In the genomic region with DNA sequence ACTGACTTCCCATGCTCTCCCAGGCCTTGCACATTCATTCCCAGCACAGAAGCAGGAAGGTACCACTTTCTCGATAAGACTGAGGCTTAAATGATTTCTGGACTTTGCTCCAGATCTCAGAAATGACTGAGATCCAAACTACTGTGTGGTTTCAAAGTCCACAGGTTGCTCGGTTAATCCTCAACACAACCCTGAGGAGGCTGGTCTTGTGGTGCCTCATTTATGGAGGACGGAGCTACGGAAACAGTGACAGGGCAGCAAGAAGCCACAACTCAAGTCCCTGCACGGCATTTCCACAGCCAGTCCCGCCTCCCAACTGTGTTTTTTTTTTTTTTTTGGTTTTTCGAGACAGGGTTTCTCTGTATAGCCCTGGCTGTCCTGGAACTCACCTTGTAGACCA, we compare ENCODE assay signal across 29 mouse cellular contexts. TPM values are rescaled to one million over a fixed set of nuclear protein-coding genes. Genes with fewer than 3 reads are reported as not detected.
DNase-seq lines count a peak whose midpoint lies in the region; ATAC-seq lines count a peak whose summit lies in the region.
"Had no signal": no experiment of that assay in that cellular context is flagged by ENCODE, and none has a peak within 500 bp of the region (broad histone marks: within the 10 kb centered on the region; RNA-seq: fewer than 3 reads in every experiment).

No protein-coding gene starts in this region.

- H3K9ac ChIP-seq in intestine, embryonic 14.5 days (ENCODE audit: low read length), result no peak overlapping the region
- H3K9ac ChIP-seq: forebrain, embryonic 12.5 days; hindbrain, embryonic 12.5 days; midbrain, embryonic 12.5 days had no signal

- H3K36me3 ChIP-seq in intestine, embryonic 14.5 days (ENCODE audit: control insufficient read depth, insufficient read depth, low read length), result no peaks in the 10 kb centered on the region
- H3K36me3 ChIP-seq: forebrain, embryonic 12.5 days; G1E; hindbrain, embryonic 12.5 days; midbrain, embryonic 12.5 days had no signal

- H3K4me2 ChIP-seq in intestine, embryonic 14.5 days (ENCODE audit: low read length), result no peak overlapping the region
- H3K4me2 ChIP-seq: forebrain, embryonic 12.5 days; hindbrain, embryonic 12.5 days; liver, embryonic 11.5 days; midbrain, embryonic 12.5 days had no signal

- H3K4me1 ChIP-seq in intestine, embryonic 14.5 days (replicated peaks; ENCODE audit: control insufficient read depth, insufficient read depth, low read length), result peaks cover 5% of the 10 kb centered on the region; the same call in 1 of the 2 replicates
- H3K4me1 ChIP-seq: forebrain, embryonic 12.5 days; midbrain, embryonic 12.5 days had no signal

- H3K27me3 ChIP-seq in intestine, embryonic 14.5 days (replicated peaks; ENCODE audit: control insufficient read depth, insufficient read depth, low read length), result no peaks in the 10 kb centered on the region
- H3K27me3 ChIP-seq: forebrain, embryonic 12.5 days; hindbrain, embryonic 12.5 days; midbrain, embryonic 12.5 days; Patski had no signal

- WGBS in intestine, embryonic 14.5 days, result 61% methylated on average over 7 of the region's 7 CpGs

- no peak overlapping the region for H3K27ac ChIP-seq in intestine, embryonic 14.5 days (ENCODE audit: low read depth)
- H3K27ac ChIP-seq: forebrain, embryonic 12.5 days; hindbrain, embryonic 12.5 days; midbrain, embryonic 12.5 days had no signal

- H3K9me3 ChIP-seq in intestine, embryonic 14.5 days (ENCODE audit: control insufficient read depth, low read length), result no peaks in the 10 kb centered on the region
- H3K9me3 ChIP-seq: forebrain, embryonic 12.5 days; G1E; hindbrain, embryonic 12.5 days; midbrain, embryonic 12.5 days had no signal

- DNase-seq in kidney, adult 8-10 months, result peak; percentile 58 to 73
- no peak for DNase-seq in kidney, postnatal 10 days
- DNase-seq in intestine, embryonic 14.5 days (ENCODE audit: low spot score), result no peak
- peak; percentile 49 to 67 for DNase-seq in kidney, postnatal 36 days
- DNase-seq in yolk sac, embryonic 10.5 days (ENCODE audit: low spot score), result peak; percentile 51
- DNase-seq in adrenal gland, postnatal 36 days, result no peak
- no peak for DNase-seq in frontal cortex, postnatal 10 days (ENCODE audit: low spot score in 2 of 2)
- DNase-seq: adrenal gland, adult 2 months; cerebellum, adult 11-12 months; cerebellum, postnatal 14 days; layer of hippocampus, postnatal 36 days; lung, adult 18-20 months; lung, postnatal 10 days; thymus, adult 18-20 months; thymus, postnatal 36 days had no signal

- peak; percentile 74; the same call in 1 of the 2 replicates for ATAC-seq in intestine, embryonic 14.5 days (replicated peaks; ENCODE audit: low FRiP score, low TSS enrichment, low read depth)
- ATAC-seq: Patski had no signal

- no peak overlapping the region for H3K4me3 ChIP-seq in intestine, embryonic 14.5 days (ENCODE audit: low read depth, low read length)
- H3K4me3 ChIP-seq: forebrain, embryonic 12.5 days; hindbrain, embryonic 12.5 days; midbrain, embryonic 12.5 days had no signal

RNA-seq across cellular contexts. Expression of a gene that starts 43.2 kb away (rescaled TPM):
- not detected in 2 replicates for polyA plus RNA-seq in intestine, embryonic 14.5 days (2014; fragmentation: Nextera tagmentation; extraction: Ambion mirVana)
- total RNA-seq in adrenal gland, postnatal 36 days (2021), result under 1 TPM in 1 of 2 experiments, not detected in 1; 0.40 TPM
- total RNA-seq: G1E; gastrocnemius, adult 18-20 months; heart, adult 8-10 months; heart, postnatal 25 days; layer of hippocampus, adult 8-10 months; layer of hippocampus, postnatal 36 days; left cerebral cortex, postnatal 10 days; megakaryocyte progenitor cell, adult 5-6 weeks had no signal
- polyA plus RNA-seq: forebrain, embryonic 12.5 days; G1E; limb, embryonic 11.5 days; liver, embryonic 11.5 days; midbrain, embryonic 12.5 days; neural tube, embryonic 11.5 days had no signal

RNA-seq across cellular contexts. Expression of a gene that starts 43.3 kb away (rescaled TPM):
- polyA plus RNA-seq in intestine, embryonic 14.5 days (2014; fragmentation: Nextera tagmentation; extraction: Ambion mirVana), result 0.47 and 0.58 TPM in 2 replicates
- 1 to 10 TPM; 7.4 to 8.9 TPM for total RNA-seq in adrenal gland, postnatal 36 days (2021)
- total RNA-seq: G1E had no signal
- polyA plus RNA-seq: G1E had no signal

Comparison
In these comparisons a context has a peak if more than half of its experiments do, and no peak if none do; other contexts are left out.
1. DNase-seq: peak in kidney, adult 8-10 months (2 of 2), kidney, postnatal 36 days (2 of 2) and yolk sac, embryonic 10.5 days (single experiment); none in kidney, postnatal 10 days (single experiment), intestine, embryonic 14.5 days (single experiment), adrenal gland, postnatal 36 days (0 of 2) and frontal cortex, postnatal 10 days (0 of 2).